Mouse (Mus musculus): ENCODE measurements around the gene Mitd1. TPM values are rescaled to one million over a fixed set of nuclear protein-coding genes. Genes with fewer than 3 reads are reported as not detected.

Mitd1 gene
- polyA plus RNA-seq, 1 experiment from 2014 or later, result 24.5 TPM

- peak overlapping the region; percentile 59 for H3K4me2 ChIP-seq
- peak overlapping the region; percentile 71 for H3K4me3 ChIP-seq (replicated peaks)
- H3K27me3 ChIP-seq, result no peaks in the 10 kb centered on the region
- H3K36me3 ChIP-seq, result peaks cover 27% of the 10 kb centered on the region
- 62% methylated on average over 3 of the region's 3 CpGs for WGBS
- no peak overlapping the region for H3K27ac ChIP-seq
- no peak overlapping the region for H3K9ac ChIP-seq
- H3K9me3 ChIP-seq (replicated peaks), result no peaks in the 10 kb centered on the region
- no peak for ATAC-seq (replicated peaks; ENCODE audit: low FRiP score)
- H3K4me1 ChIP-seq, result peaks cover 19% of the 10 kb centered on the region
These were observed 1.2 kb upstream of the Mitd1 start for GRCm38 (mm10) chr1:37891400-37891799.

GRCm38 (mm10) chr1:37889206-37889605, 1.0 kb downstream of the Mitd1 start:
- Histone ChIP-seq H3K27me3 (no peaks in the 10 kb centered on the region), H3K9ac (peak overlapping the region; percentile 67; the same call in 1 of the 2 replicates), H3K9me3 (replicated peaks) (no peaks in the 10 kb centered on the region), H3K36me3 (peaks cover 16% of the 10 kb centered on the region), H3K4me3 (replicated peaks) (peak overlapping the region; percentile 71), H3K4me1 (peaks cover 19% of the 10 kb centered on the region), H3K27ac (no peak overlapping the region), H3K4me2 (peak overlapping the region; percentile 59)
- no peak for ATAC-seq (replicated peaks; ENCODE audit: low FRiP score)
- WGBS, result 84% methylated on average over 7 of the region's 7 CpGs

GRCm38 (mm10) chr1:37884451-37884850, 5.8 kb downstream of the Mitd1 start:
- Histone ChIP-seq H3K27me3 (no peaks in the 10 kb centered on the region), H3K36me3 (peaks cover 53% of the 10 kb centered on the region), H3K27ac (no peak overlapping the region), H3K9me3 (replicated peaks) (no peaks in the 10 kb centered on the region), H3K4me2 (no peak overlapping the region), H3K4me3 (replicated peaks) (no peak overlapping the region), H3K4me1 (peaks cover 5% of the 10 kb centered on the region), H3K9ac (no peak overlapping the region)
- 86% methylated on average over 4 of the region's 4 CpGs for WGBS
- no peak for ATAC-seq (replicated peaks; ENCODE audit: low FRiP score)

- WGBS, result 93% methylated on average over 4 of the region's 4 CpGs
These were observed 6.8 kb downstream of the Mitd1 start for GRCm38 (mm10) chr1:37883411-37883810.

GRCm38 (mm10) chr1:37877736-37878460, 12.3 kb downstream of the Mitd1 start:
- H3K4me3 ChIP-seq (replicated peaks), result no peak overlapping the region
- H3K9me3 ChIP-seq (replicated peaks), result no peaks in the 10 kb centered on the region
- ATAC-seq (replicated peaks; ENCODE audit: low FRiP score), result no peak
- no peak overlapping the region for H3K9ac ChIP-seq
- H3K27ac ChIP-seq, result no peak overlapping the region
- H3K4me1 ChIP-seq, result peaks cover 4% of the 10 kb centered on the region
- H3K4me2 ChIP-seq, result no peak overlapping the region
- peaks cover 78% of the 10 kb centered on the region for H3K36me3 ChIP-seq
- no peaks in the 10 kb centered on the region for H3K27me3 ChIP-seq
- WGBS, result 94% methylated on average over 13 of the region's 13 CpGs

More at GRCm38 (mm10) chr1:37883411-37883810, 6.8 kb downstream of the Mitd1 start:
- H3K27me3 ChIP-seq, result no peaks in the 10 kb centered on the region
- H3K4me1 ChIP-seq, result no peaks in the 10 kb centered on the region
- H3K36me3 ChIP-seq, result peaks cover 64% of the 10 kb centered on the region
- H3K4me3 ChIP-seq (replicated peaks), result no peak overlapping the region
- no peak overlapping the region for H3K9ac ChIP-seq
- H3K27ac ChIP-seq, result no peak overlapping the region
- no peak overlapping the region for H3K4me2 ChIP-seq
- ATAC-seq (replicated peaks; ENCODE audit: low FRiP score), result no peak
- no peaks in the 10 kb centered on the region for H3K9me3 ChIP-seq (replicated peaks)

GRCm38 (mm10) chr1:37873157-37873556, 17.1 kb downstream of the Mitd1 start:
- peak overlapping the region; percentile 72 for H3K4me2 ChIP-seq
- no peak overlapping the region for H3K9ac ChIP-seq
- H3K27ac ChIP-seq, result no peak overlapping the region
- peak overlapping the region; percentile 56; the same call in 1 of the 2 replicates for H3K4me3 ChIP-seq (replicated peaks)
- peaks cover 35% of the 10 kb centered on the region for H3K36me3 ChIP-seq
- WGBS, result 83% methylated on average over 4 of the region's 4 CpGs
- H3K4me1 ChIP-seq, result peaks cover 13% of the 10 kb centered on the region
- H3K9me3 ChIP-seq (replicated peaks), result no peaks in the 10 kb centered on the region
- no peak for ATAC-seq (replicated peaks; ENCODE audit: low FRiP score)
- H3K27me3 ChIP-seq, result no peaks in the 10 kb centered on the region

GRCm38 (mm10) chr1:37872131-37873067, 17.8 kb downstream of the Mitd1 start:
- Histone ChIP-seq H3K27ac (peak overlapping the region; percentile 87), H3K36me3 (peaks cover 27% of the 10 kb centered on the region), H3K9ac (peak overlapping the region; percentile 45), H3K27me3 (no peaks in the 10 kb centered on the region), H3K4me3 (replicated peaks) (peak overlapping the region; percentile 56), H3K9me3 (replicated peaks) (no peaks in the 10 kb centered on the region), H3K4me2 (peak overlapping the region; percentile 72), H3K4me1 (peaks cover 13% of the 10 kb centered on the region)
- peak; percentile 93 for ATAC-seq (replicated peaks; ENCODE audit: low FRiP score)
- WGBS, result 4% methylated on average over 33 of the region's 33 CpGs

- no peaks in the 10 kb centered on the region for H3K9me3 ChIP-seq (replicated peaks)
- H3K4me3 ChIP-seq (replicated peaks), result peak within 1 kb of the TSS; percentile 56
- peaks cover 20% of the 10 kb centered on the region for H3K36me3 ChIP-seq
- WGBS, result 6% methylated on average over 7 of the region's 7 CpGs
- peaks cover 13% of the 10 kb centered on the region for H3K4me1 ChIP-seq
- ATAC-seq (replicated peaks; ENCODE audit: low FRiP score), result peak; percentile 82
- H3K9ac ChIP-seq, result peak within 1 kb of the TSS; percentile 45
- H3K27me3 ChIP-seq, result no peaks in the 10 kb centered on the region
- H3K27ac ChIP-seq, result peak within 1 kb of the TSS; percentile 87
- H3K4me2 ChIP-seq, result peak within 1 kb of the TSS; percentile 72
These were observed 18.5 kb downstream of the Mitd1 start, which contains the start of gene Lipt1 for GRCm38 (mm10) chr1:37871704-37872103. Lipt1 (plus strand) TSS chr1:37871738.

GRCm38 (mm10) chr1:37869362-37869761, 20.8 kb downstream of the Mitd1 start:
- no peak overlapping the region for H3K4me2 ChIP-seq
- no peaks in the 10 kb centered on the region for H3K36me3 ChIP-seq
- H3K4me1 ChIP-seq, result peaks cover 18% of the 10 kb centered on the region
- H3K27ac ChIP-seq, result no peak overlapping the region
- H3K9me3 ChIP-seq (replicated peaks), result no peaks in the 10 kb centered on the region
- no peak overlapping the region for H3K9ac ChIP-seq
- ATAC-seq (replicated peaks; ENCODE audit: low FRiP score), result no peak
- H3K4me3 ChIP-seq (replicated peaks), result no peak overlapping the region
- no peaks in the 10 kb centered on the region for H3K27me3 ChIP-seq
- 61% methylated on average over 2 of the region's 2 CpGs for WGBS

GRCm38 (mm10) chr1:37868640-37869039, 21.6 kb downstream of the Mitd1 start:
- ATAC-seq (replicated peaks; ENCODE audit: low FRiP score), result no peak
- H3K27ac ChIP-seq, result no peak overlapping the region
- no peak overlapping the region for H3K4me2 ChIP-seq
- H3K4me3 ChIP-seq (replicated peaks), result no peak overlapping the region
- peaks cover 18% of the 10 kb centered on the region for H3K4me1 ChIP-seq
- no peaks in the 10 kb centered on the region for H3K36me3 ChIP-seq
- WGBS, result 65% methylated on average over 10 of the region's 10 CpGs
- H3K9ac ChIP-seq, result no peak overlapping the region
- no peaks in the 10 kb centered on the region for H3K9me3 ChIP-seq (replicated peaks)
- no peaks in the 10 kb centered on the region for H3K27me3 ChIP-seq

- Histone ChIP-seq H3K36me3 (no peaks in the 10 kb centered on the region), H3K4me1 (peaks cover 13% of the 10 kb centered on the region), H3K27ac (no peak overlapping the region), H3K27me3 (no peaks in the 10 kb centered on the region), H3K4me2 (no peak overlapping the region), H3K4me3 (replicated peaks) (no peak overlapping the region), H3K9ac (no peak overlapping the region), H3K9me3 (replicated peaks) (no peaks in the 10 kb centered on the region)
- ATAC-seq (replicated peaks; ENCODE audit: low FRiP score), result no peak
- 70% methylated on average over 10 of the region's 10 CpGs for WGBS
These were observed 22.4 kb downstream of the Mitd1 start for GRCm38 (mm10) chr1:37867684-37868322.
